Mouse (Mus musculus): ENCODE measurements around the gene Cdkal1. TPM values are rescaled to one million over a fixed set of nuclear protein-coding genes. Genes with fewer than 3 reads are reported as not detected.

The Cdkal1 gene
- polyA plus RNA-seq, 1 experiment from 2014 or later: 8.2 TPM

GRCm38 (mm10) chr13:29202562-29202961 lies 652.9 kb downstream of the Cdkal1 start:
- Histone ChIP-seq H3K27ac (replicated peaks) (no peak overlapping the region), H3K9ac (no peak overlapping the region), H3K4me3 (replicated peaks) (no peak overlapping the region), H3K36me3 (replicated peaks) (no peaks in the 10 kb centered on the region), H3K9me3 (replicated peaks) (no peaks in the 10 kb centered on the region), H3K27me3 (no peaks in the 10 kb centered on the region), H3K4me1 (replicated peaks) (no peaks in the 10 kb centered on the region), H3K4me2 (no peak overlapping the region)
- 59% methylated on average over 2 of the region's 2 CpGs for WGBS (ENCODE audit: insufficient replicate concordance)
- no peak for ATAC-seq (ENCODE audit: insufficient read depth)

DNA sequence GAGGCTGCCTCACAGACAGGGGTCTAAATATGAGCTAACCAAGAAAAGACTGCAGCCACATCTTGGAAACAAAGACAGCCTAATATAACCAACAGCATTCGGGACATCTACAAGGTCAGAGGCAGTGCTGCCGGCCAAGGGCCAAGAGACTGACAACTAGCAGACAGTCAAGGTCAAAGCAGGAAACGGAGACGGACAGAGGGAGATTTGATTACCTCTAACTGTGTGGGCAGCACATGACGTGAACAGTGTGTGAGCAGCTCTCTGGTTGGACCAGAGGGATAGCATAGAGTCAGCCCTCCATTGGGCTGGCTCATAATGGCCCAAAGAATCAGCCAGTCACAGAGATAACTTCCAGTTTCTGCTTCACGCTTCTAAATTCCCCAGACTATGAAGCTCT lies 655.8 kb downstream of the Cdkal1 start:
- H3K27ac ChIP-seq (replicated peaks): no peak overlapping the region
- H3K4me3 ChIP-seq (replicated peaks): no peak overlapping the region
- H3K27me3 ChIP-seq: no peaks in the 10 kb centered on the region
- H3K4me1 ChIP-seq (replicated peaks): no peaks in the 10 kb centered on the region
- WGBS (ENCODE audit: insufficient replicate concordance): 51% methylated on average over 6 of the region's 6 CpGs
- H3K9me3 ChIP-seq (replicated peaks): no peaks in the 10 kb centered on the region
- H3K4me2 ChIP-seq: no peak overlapping the region
- ATAC-seq (ENCODE audit: insufficient read depth): no peak
- no peaks in the 10 kb centered on the region for H3K36me3 ChIP-seq (replicated peaks)
- H3K9ac ChIP-seq: no peak overlapping the region

GRCm38 (mm10) chr13:29196798-29197498 lies 658.5 kb downstream of the Cdkal1 start:
- no peak overlapping the region for H3K27ac ChIP-seq (replicated peaks)
- H3K4me2 ChIP-seq: no peak overlapping the region
- WGBS (ENCODE audit: insufficient replicate concordance): 51% methylated on average over 9 of the region's 9 CpGs
- H3K9me3 ChIP-seq (replicated peaks): no peaks in the 10 kb centered on the region
- ATAC-seq (ENCODE audit: insufficient read depth): no peak
- H3K36me3 ChIP-seq (replicated peaks): no peaks in the 10 kb centered on the region
- H3K27me3 ChIP-seq: no peaks in the 10 kb centered on the region
- H3K4me1 ChIP-seq (replicated peaks): no peaks in the 10 kb centered on the region
- no peak overlapping the region for H3K9ac ChIP-seq
- H3K4me3 ChIP-seq (replicated peaks): no peak overlapping the region

DNA sequence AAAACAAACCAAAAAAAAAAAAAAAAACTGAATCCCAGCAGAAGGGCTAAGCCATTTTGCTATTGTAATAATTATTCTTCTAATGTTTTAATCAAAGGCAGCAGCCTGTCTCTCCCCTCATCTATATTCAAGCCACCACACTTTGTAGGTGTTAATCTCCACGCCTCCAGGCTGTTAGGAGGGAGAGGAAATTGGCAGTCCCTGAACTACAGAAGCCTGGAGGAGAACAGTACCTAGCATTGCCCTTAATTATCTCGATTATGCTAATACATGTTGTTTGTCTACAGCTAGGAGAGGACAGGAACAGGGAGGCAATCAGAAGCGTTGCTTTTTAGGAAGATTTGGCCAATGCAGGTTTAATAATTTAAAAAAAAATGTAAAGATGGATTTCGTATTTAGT lies 659.8 kb downstream of the Cdkal1 start:
- no peaks in the 10 kb centered on the region for H3K4me1 ChIP-seq (replicated peaks)
- WGBS (ENCODE audit: insufficient replicate concordance): 51% methylated on average over 4 of the region's 4 CpGs
- H3K9me3 ChIP-seq (replicated peaks): no peaks in the 10 kb centered on the region
- H3K36me3 ChIP-seq (replicated peaks): no peaks in the 10 kb centered on the region
- no peak overlapping the region for H3K4me2 ChIP-seq
- ATAC-seq (ENCODE audit: insufficient read depth): no peak
- H3K27me3 ChIP-seq: no peaks in the 10 kb centered on the region
- no peak overlapping the region for H3K4me3 ChIP-seq (replicated peaks)
- H3K27ac ChIP-seq (replicated peaks): no peak overlapping the region
- H3K9ac ChIP-seq: no peak overlapping the region

GRCm38 (mm10) chr13:29194946-29195345 lies 660.5 kb downstream of the Cdkal1 start:
- Histone ChIP-seq H3K9ac (no peak overlapping the region), H3K36me3 (replicated peaks) (no peaks in the 10 kb centered on the region), H3K27me3 (no peaks in the 10 kb centered on the region), H3K27ac (replicated peaks) (no peak overlapping the region), H3K4me1 (replicated peaks) (no peaks in the 10 kb centered on the region), H3K4me2 (no peak overlapping the region), H3K4me3 (replicated peaks) (no peak overlapping the region), H3K9me3 (replicated peaks) (no peaks in the 10 kb centered on the region)
- WGBS (ENCODE audit: insufficient replicate concordance): 65% methylated on average over 4 of the region's 4 CpGs
- no peak for ATAC-seq (ENCODE audit: insufficient read depth)

- no peak overlapping the region for H3K4me2 ChIP-seq
- no peak overlapping the region for H3K9ac ChIP-seq
- H3K4me1 ChIP-seq (replicated peaks): no peaks in the 10 kb centered on the region
- H3K36me3 ChIP-seq (replicated peaks): no peaks in the 10 kb centered on the region
- no peak overlapping the region for H3K4me3 ChIP-seq (replicated peaks)
- H3K27ac ChIP-seq (replicated peaks): no peak overlapping the region
- no peaks in the 10 kb centered on the region for H3K9me3 ChIP-seq (replicated peaks)
- 57% methylated on average over 3 of the region's 3 CpGs for WGBS (ENCODE audit: insufficient replicate concordance)
- no peaks in the 10 kb centered on the region for H3K27me3 ChIP-seq
- no peak for ATAC-seq (ENCODE audit: insufficient read depth)
Observed at GRCm38 (mm10) chr13:29192697-29193096, 662.8 kb downstream of the Cdkal1 start.

GRCm38 (mm10) chr13:29190548-29190947 lies 664.9 kb downstream of the Cdkal1 start:
- ATAC-seq (ENCODE audit: insufficient read depth): no peak
- 68% methylated on average over 7 of the region's 7 CpGs for WGBS (ENCODE audit: insufficient replicate concordance)

DNA sequence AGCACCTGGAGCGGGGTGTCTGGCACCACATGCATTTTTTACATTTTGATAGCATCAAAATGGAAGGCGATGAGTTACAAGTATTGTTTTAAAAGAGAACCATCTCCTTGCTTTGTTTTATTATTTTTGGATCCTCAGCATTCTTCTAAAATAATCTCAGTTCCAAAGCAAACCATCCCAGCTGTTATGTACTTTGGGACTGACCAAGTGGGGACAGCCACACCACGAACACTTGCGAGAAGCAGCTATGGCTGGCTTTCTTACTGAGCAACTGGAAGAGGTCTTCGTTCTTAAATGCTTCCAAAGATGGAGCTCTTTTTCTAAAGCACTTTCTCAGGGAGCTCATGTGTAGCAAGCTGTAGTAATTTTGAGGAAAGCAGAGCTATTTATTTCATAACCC lies 668.7 kb downstream of the Cdkal1 start:
- 67% methylated on average over 5 of the region's 5 CpGs for WGBS (ENCODE audit: insufficient replicate concordance)
- Histone ChIP-seq H3K27me3 (no peaks in the 10 kb centered on the region), H3K9ac (no peak overlapping the region), H3K9me3 (replicated peaks) (no peaks in the 10 kb centered on the region), H3K36me3 (replicated peaks) (no peaks in the 10 kb centered on the region), H3K4me2 (no peak overlapping the region), H3K4me3 (replicated peaks) (no peak overlapping the region), H3K27ac (replicated peaks) (no peak overlapping the region), H3K4me1 (replicated peaks) (no peaks in the 10 kb centered on the region)
- ATAC-seq (ENCODE audit: insufficient read depth): no peak

More at GRCm38 (mm10) chr13:29190548-29190947, 664.9 kb downstream of the Cdkal1 start:
- H3K9me3 ChIP-seq (replicated peaks): no peaks in the 10 kb centered on the region
- no peaks in the 10 kb centered on the region for H3K27me3 ChIP-seq
- H3K27ac ChIP-seq (replicated peaks): no peak overlapping the region
- no peak overlapping the region for H3K4me2 ChIP-seq
- H3K9ac ChIP-seq: no peak overlapping the region
- H3K4me1 ChIP-seq (replicated peaks): no peaks in the 10 kb centered on the region
- no peak overlapping the region for H3K4me3 ChIP-seq (replicated peaks)
- H3K36me3 ChIP-seq (replicated peaks): no peaks in the 10 kb centered on the region

DNA sequence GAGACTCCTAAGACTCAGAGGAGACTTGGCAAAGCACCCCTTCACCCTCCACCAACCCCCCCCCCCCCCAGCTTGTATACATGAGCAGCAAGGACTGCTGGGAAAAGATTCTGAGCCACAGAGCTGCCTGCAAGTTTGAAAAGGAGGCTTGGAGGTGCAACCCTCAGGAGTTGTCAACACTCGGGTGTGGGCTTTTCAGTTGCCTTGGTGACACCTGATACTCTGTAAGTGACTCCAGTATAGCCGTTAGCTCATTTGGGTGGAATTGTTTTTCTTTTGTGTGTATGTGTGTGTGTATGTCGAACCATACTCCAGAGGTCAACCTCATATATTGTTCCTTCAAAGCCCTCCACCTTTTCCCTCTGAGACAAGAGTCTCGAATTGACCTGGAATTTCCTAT lies 669.9 kb downstream of the Cdkal1 start:
- Histone ChIP-seq H3K4me2 (no peak overlapping the region), H3K27me3 (no peaks in the 10 kb centered on the region), H3K27ac (replicated peaks) (no peak overlapping the region), H3K4me1 (replicated peaks) (no peaks in the 10 kb centered on the region), H3K36me3 (replicated peaks) (no peaks in the 10 kb centered on the region), H3K4me3 (replicated peaks) (no peak overlapping the region), H3K9me3 (replicated peaks) (no peaks in the 10 kb centered on the region), H3K9ac (no peak overlapping the region)
- WGBS (ENCODE audit: insufficient replicate concordance): 38% methylated on average over 4 of the region's 4 CpGs
- no peak for ATAC-seq (ENCODE audit: insufficient read depth)

DNA sequence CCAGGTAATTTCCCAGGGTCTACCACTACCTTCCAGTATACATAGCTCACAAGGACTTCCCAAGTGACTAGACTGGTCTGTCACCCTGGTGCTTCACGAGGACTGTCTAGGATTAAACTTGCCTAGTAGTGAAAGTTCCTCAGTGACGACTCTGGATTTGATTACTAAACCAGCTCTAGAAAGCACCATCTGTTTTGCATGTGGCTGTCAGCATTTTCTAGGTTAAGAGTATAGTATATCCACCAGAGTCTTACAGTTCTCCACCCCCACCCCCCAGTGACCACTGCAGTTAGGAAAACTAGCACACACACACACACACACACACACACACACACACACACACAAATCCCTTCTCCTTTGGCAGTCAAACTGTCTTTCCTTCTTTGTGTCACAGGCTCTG lies 670.9 kb downstream of the Cdkal1 start:
- Histone ChIP-seq H3K27ac (replicated peaks) (no peak overlapping the region), H3K4me3 (replicated peaks) (no peak overlapping the region), H3K4me2 (no peak overlapping the region), H3K9ac (no peak overlapping the region), H3K4me1 (replicated peaks) (no peaks in the 10 kb centered on the region), H3K36me3 (replicated peaks) (no peaks in the 10 kb centered on the region), H3K9me3 (replicated peaks) (no peaks in the 10 kb centered on the region), H3K27me3 (no peaks in the 10 kb centered on the region)
- 64% methylated on average over 2 of the region's 2 CpGs for WGBS (ENCODE audit: insufficient replicate concordance)
- no peak for ATAC-seq (ENCODE audit: insufficient read depth)

DNA sequence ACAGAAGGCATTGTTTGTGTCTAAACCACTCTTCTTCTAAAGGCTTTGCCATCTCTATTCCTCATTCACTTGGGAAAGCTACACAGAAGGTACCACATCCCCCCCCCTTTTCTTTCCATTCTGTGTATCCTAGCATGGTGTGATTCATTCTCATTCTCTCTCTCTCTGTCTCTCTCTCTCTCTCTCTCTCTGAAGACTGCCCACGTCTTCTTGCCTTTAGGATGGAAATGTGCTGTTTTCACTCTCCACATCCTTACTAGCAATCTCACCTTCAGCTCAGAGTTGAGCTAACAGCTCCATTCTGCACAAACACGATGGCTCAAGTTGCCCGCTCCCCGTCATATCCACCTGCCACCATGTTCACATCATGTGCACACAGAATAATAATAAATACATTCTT lies 675.6 kb downstream of the Cdkal1 start:
- 70% methylated on average over 4 of the region's 4 CpGs for WGBS (ENCODE audit: insufficient replicate concordance)
- H3K9me3 ChIP-seq (replicated peaks): no peaks in the 10 kb centered on the region
- H3K27ac ChIP-seq (replicated peaks): no peak overlapping the region
- H3K9ac ChIP-seq: no peak overlapping the region
- no peaks in the 10 kb centered on the region for H3K36me3 ChIP-seq (replicated peaks)
- H3K4me1 ChIP-seq (replicated peaks): no peaks in the 10 kb centered on the region
- H3K4me3 ChIP-seq (replicated peaks): no peak overlapping the region
- H3K27me3 ChIP-seq: no peaks in the 10 kb centered on the region
- H3K4me2 ChIP-seq: no peak overlapping the region
- no peak for ATAC-seq (ENCODE audit: insufficient read depth)

GRCm38 (mm10) chr13:29179260-29179659 lies 676.2 kb downstream of the Cdkal1 start:
- ATAC-seq (ENCODE audit: insufficient read depth): no peak
- H3K9ac ChIP-seq: no peak overlapping the region
- no peak overlapping the region for H3K4me2 ChIP-seq
- H3K4me1 ChIP-seq (replicated peaks): no peaks in the 10 kb centered on the region
- no peaks in the 10 kb centered on the region for H3K36me3 ChIP-seq (replicated peaks)
- H3K27me3 ChIP-seq: no peaks in the 10 kb centered on the region
- WGBS (ENCODE audit: insufficient replicate concordance): 65% methylated on average over 4 of the region's 4 CpGs
- no peak overlapping the region for H3K4me3 ChIP-seq (replicated peaks)
- no peak overlapping the region for H3K27ac ChIP-seq (replicated peaks)
- no peaks in the 10 kb centered on the region for H3K9me3 ChIP-seq (replicated peaks)

Data from liver, embryonic 15.5 days (tissue).